Mouse (Mus musculus) kidney, postnatal 14 days (tissue): ENCODE results near the gene Sel1l2.
"Not testable (repeated sequence)": the region's sequence is repeated elsewhere in the genome, so short reads cannot be mapped to it uniquely, and the experiment has no call there.

Experiments
- DNase-seq: peaks from one replicate; pipeline ENCODE4 v3.0.0; 2022; ENCODE audit warnings: mixed read lengths

Gene Sel1l2

GRCm38 (mm10) chr2:140203756-140204155 is 185.8 kb downstream of the Sel1l2 start:
- DNase-seq: no peak

GRCm38 (mm10) chr2:140202573-140202972 is 186.9 kb downstream of the Sel1l2 start:
- no peak for DNase-seq

- DNase-seq: no peak
Observed at GRCm38 (mm10) chr2:140200713-140201112, 188.8 kb downstream of the Sel1l2 start.

GRCm38 (mm10) chr2:140185685-140186210 is 203.8 kb downstream of the Sel1l2 start:
- DNase-seq: not testable (repeated sequence)
